Mouse (Mus musculus) neural tube, embryonic 11.5 days (tissue): ENCODE data around the gene Pard3b. TPM values are rescaled to one million over a fixed set of nuclear protein-coding genes. Genes with fewer than 3 reads are reported as not detected.

Experiments
- ATAC-seq: fragments of 200-750 bp; cut with Nextera tagmentation; 2 replicates; pipeline ENCODE4 v1.8.0; 2017; ENCODE audit warnings: moderate number of reproducible peaks, mild to moderate bottlenecking, moderate TSS enrichment, moderate library complexity; ENCODE audit not compliant: insufficient read depth, low FRiP score, low TSS enrichment
- DNase-seq: peaks from one replicate; pipeline ENCODE4 v3.0.0-alpha.2; 2015; ENCODE audit warnings: low spot score
- H3K27ac ChIP-seq: fragments of 300-500 bp; sonication (generic); 2 replicates; pipeline ENCODE4 v1.5.1; 2014; ENCODE audit warnings: low read depth, mild to moderate bottlenecking, low read length
- H3K27me3 ChIP-seq: fragments of 300-500 bp; sonication (generic); 2 replicates; pipeline ENCODE4 v1.6.1; 2014; ENCODE audit warnings: mild to moderate bottlenecking, low read length, mixed read lengths; ENCODE audit not compliant: control insufficient read depth, insufficient read depth
- H3K36me3 ChIP-seq: fragments of 300-500 bp; sonication (generic); 2 replicates; pipeline ENCODE4 v1.6.1; 2014; ENCODE audit warnings: mild to moderate bottlenecking, low read length, moderate library complexity, mixed read lengths; ENCODE audit not compliant: control insufficient read depth, insufficient read depth
- H3K4me1 ChIP-seq: fragments of 300-500 bp; sonication (generic); 2 replicates; pipeline ENCODE4 v1.6.1; 2014; ENCODE audit warnings: low read length, mixed read lengths; ENCODE audit not compliant: control insufficient read depth, insufficient read depth
- H3K4me2 ChIP-seq: fragments of 300-500 bp; sonication (generic); 2 replicates; pipeline ENCODE4 v1.6.1; 2014; ENCODE audit warnings: low read depth, mild to moderate bottlenecking, moderate library complexity
- H3K4me3 ChIP-seq: fragments of 300-500 bp; sonication (generic); 2 replicates; pipeline ENCODE4 v1.5.1; 2014; ENCODE audit warnings: low read depth, low read length
- H3K9ac ChIP-seq: fragments of 300-500 bp; sonication (generic); 2 replicates; pipeline ENCODE4 v1.6.1; 2014; ENCODE audit warnings: mild to moderate bottlenecking, low read length
- H3K9me3 ChIP-seq: fragments of 300-500 bp; sonication (generic); 2 replicates; pipeline ENCODE4 v1.6.1; 2016; ENCODE audit warnings: low read length; ENCODE audit not compliant: control insufficient read depth
- WGBS: fragments of 180-500 bp; shearing (Covaris S2); extraction: QIAGEN DNeasy Blood & Tissue Kit; methylation state at CpG from one replicate; pipeline ENCODE4 v1.1.7; 2014; 5-methylcytosine and 5-hydroxymethylcytosine counted together
- polyA plus RNA-seq: library from polyadenylated mRNA; unstranded; fragments of >200 nt; fragmentation: Nextera tagmentation; extraction: Ambion mirVana; gene quantifications from 2 replicates; pipeline ENCODE4 v1.2.1, GENCODE M21; 2014

The Pard3b gene
- polyA plus RNA-seq, 1 experiment from 2014 or later: 12.6 TPM

- no peak overlapping the region for H3K9ac ChIP-seq
- no peaks in the 10 kb centered on the region for H3K27me3 ChIP-seq
- WGBS: 88% methylated on average over 6 of the region's 6 CpGs
- H3K36me3 ChIP-seq: no peaks in the 10 kb centered on the region
- ATAC-seq: no peak
- no peak overlapping the region for H3K27ac ChIP-seq
- no peak overlapping the region for H3K4me3 ChIP-seq
- DNase-seq: no peak
- H3K4me2 ChIP-seq: no peak overlapping the region
- H3K9me3 ChIP-seq: no peaks in the 10 kb centered on the region
- peaks cover 6% of the 10 kb centered on the region; the same call in 1 of the 2 replicates for H3K4me1 ChIP-seq
Measured at GRCm38 (mm10) chr1:62636906-62637673, 998.5 kb downstream of the Pard3b start.

- no peaks in the 10 kb centered on the region for H3K36me3 ChIP-seq
- H3K27me3 ChIP-seq: no peaks in the 10 kb centered on the region
- DNase-seq (no peak), ATAC-seq (no peak)
- no peaks in the 10 kb centered on the region for H3K9me3 ChIP-seq
- no peak overlapping the region for H3K4me3 ChIP-seq
- no peak overlapping the region for H3K9ac ChIP-seq
- no peak overlapping the region for H3K27ac ChIP-seq
- peaks cover 6% of the 10 kb centered on the region; the same call in 1 of the 2 replicates for H3K4me1 ChIP-seq
- 90% methylated on average over 11 of the region's 11 CpGs for WGBS
- H3K4me2 ChIP-seq: no peak overlapping the region
Measured at GRCm38 (mm10) chr1:62639012-62639411, 1000.4 kb downstream of the Pard3b start.

GRCm38 (mm10) chr1:62639440-62639839 lies 1000.8 kb downstream of the Pard3b start:
- ATAC-seq (no peak), DNase-seq (no peak)
- no peaks in the 10 kb centered on the region for H3K27me3 ChIP-seq
- no peak overlapping the region for H3K4me3 ChIP-seq
- peaks cover 6% of the 10 kb centered on the region; the same call in 1 of the 2 replicates for H3K4me1 ChIP-seq
- no peak overlapping the region for H3K27ac ChIP-seq
- H3K9me3 ChIP-seq: no peaks in the 10 kb centered on the region
- 93% methylated on average over 4 of the region's 4 CpGs for WGBS
- H3K4me2 ChIP-seq: no peak overlapping the region
- no peaks in the 10 kb centered on the region for H3K36me3 ChIP-seq
- H3K9ac ChIP-seq: no peak overlapping the region

GRCm38 (mm10) chr1:62644631-62645278 lies 1006.1 kb downstream of the Pard3b start:
- WGBS: 60% methylated on average over 8 of the region's 8 CpGs
- Histone ChIP-seq H3K4me3 (no peak overlapping the region), H3K36me3 (no peaks in the 10 kb centered on the region), H3K4me2 (no peak overlapping the region), H3K9me3 (no peaks in the 10 kb centered on the region), H3K27ac (no peak overlapping the region), H3K27me3 (no peaks in the 10 kb centered on the region), H3K9ac (no peak overlapping the region), H3K4me1 (peaks cover 11% of the 10 kb centered on the region; the same call in 1 of the 2 replicates)
- DNase-seq (no peak), ATAC-seq (no peak)

GRCm38 (mm10) chr1:62646812-62647211 lies 1008.2 kb downstream of the Pard3b start:
- Histone ChIP-seq H3K27me3 (no peaks in the 10 kb centered on the region), H3K4me3 (no peak overlapping the region)
- WGBS: 86% methylated on average over 2 of the region's 2 CpGs

GRCm38 (mm10) chr1:62648116-62648515 lies 1009.5 kb downstream of the Pard3b start:
- Histone ChIP-seq H3K4me1 (peaks cover 11% of the 10 kb centered on the region; the same call in 1 of the 2 replicates), H3K9ac (no peak overlapping the region), H3K4me3 (no peak overlapping the region), H3K4me2 (peak overlapping the region; percentile 26; the same call in 1 of the 2 replicates), H3K27me3 (no peaks in the 10 kb centered on the region), H3K9me3 (no peaks in the 10 kb centered on the region), H3K36me3 (no peaks in the 10 kb centered on the region), H3K27ac (no peak overlapping the region)
- ATAC-seq (peak; percentile 53; the same call in 1 of the 2 replicates), DNase-seq (peak; percentile 52)
- 8% methylated on average over 6 of the region's 6 CpGs for WGBS

More at GRCm38 (mm10) chr1:62646812-62647211, 1008.2 kb downstream of the Pard3b start:
- H3K9ac ChIP-seq: no peak overlapping the region
- H3K36me3 ChIP-seq: no peaks in the 10 kb centered on the region
- no peak overlapping the region for H3K4me2 ChIP-seq
- no peak for ATAC-seq
- H3K9me3 ChIP-seq: no peaks in the 10 kb centered on the region
- no peak overlapping the region for H3K27ac ChIP-seq
- DNase-seq: no peak
- H3K4me1 ChIP-seq: peaks cover 11% of the 10 kb centered on the region; the same call in 1 of the 2 replicates

- ATAC-seq: no peak
- WGBS: 7% methylated on average over 5 of the region's 5 CpGs
Measured at GRCm38 (mm10) chr1:62648591-62648990, 1010.0 kb downstream of the Pard3b start.

GRCm38 (mm10) chr1:62650491-62650890 lies 1011.9 kb downstream of the Pard3b start:
- Histone ChIP-seq H3K27me3 (no peaks in the 10 kb centered on the region), H3K4me2 (no peak overlapping the region), H3K36me3 (no peaks in the 10 kb centered on the region), H3K4me3 (no peak overlapping the region), H3K4me1 (peaks cover 18% of the 10 kb centered on the region; the same call in 1 of the 2 replicates), H3K9me3 (no peaks in the 10 kb centered on the region), H3K9ac (no peak overlapping the region), H3K27ac (no peak overlapping the region)
- DNase-seq (no peak), ATAC-seq (no peak)
- 86% methylated on average over 5 of the region's 5 CpGs for WGBS

More at GRCm38 (mm10) chr1:62648591-62648990, 1010.0 kb downstream of the Pard3b start:
- no peak overlapping the region for H3K4me3 ChIP-seq
- H3K27ac ChIP-seq: peak overlapping the region; percentile 34; the same call in 1 of the 2 replicates
- H3K27me3 ChIP-seq: no peaks in the 10 kb centered on the region
- H3K9me3 ChIP-seq: no peaks in the 10 kb centered on the region
- no peaks in the 10 kb centered on the region for H3K36me3 ChIP-seq
- peaks cover 11% of the 10 kb centered on the region; the same call in 1 of the 2 replicates for H3K4me1 ChIP-seq
- no peak overlapping the region for H3K4me2 ChIP-seq
- H3K9ac ChIP-seq: no peak overlapping the region
- DNase-seq: no peak
